Mouse (Mus musculus) embryo, embryonic 10.5 days (tissue): Measurements from ENCODE around the gene Ofcc1.

Source experiments
- DNase-seq: peaks from one replicate; pipeline ENCODE4 v3.0.0-alpha.2; 2015; ENCODE audit warnings: low spot score

Gene Ofcc1

GRCm38 (mm10) chr13:39997901-39998300 is 363.3 kb downstream of the Ofcc1 start:
- DNase-seq: peak; percentile 28

- DNase-seq: no peak
These were observed 381.8 kb downstream of the Ofcc1 start for GRCm38 (mm10) chr13:39979294-39980061.

GRCm38 (mm10) chr13:39968349-39969016 is 392.8 kb downstream of the Ofcc1 start:
- no peak for DNase-seq

- DNase-seq: peak; percentile 21
These were observed 404.0 kb downstream of the Ofcc1 start for GRCm38 (mm10) chr13:39957226-39957625.

GRCm38 (mm10) chr13:39956017-39956416 is 405.2 kb downstream of the Ofcc1 start:
- DNase-seq: no peak
